Mouse (Mus musculus) megakaryocyte, embryonic 14.5 days (primary cell): ENCODE measurements around the gene Zfp639. TPM values are rescaled to one million over a fixed set of nuclear protein-coding genes. Genes with fewer than 3 reads are reported as not detected.

Experiments
- H3K27me3 ChIP-seq: replicated peaks from 2 replicates; pipeline ENCODE3; 2012; ENCODE audit warnings: inconsistent platforms
- H3K36me3 ChIP-seq: replicated peaks from 2 replicates; pipeline ENCODE3; 2012; ENCODE audit warnings: low read length, inconsistent platforms, mixed read lengths
- H3K4me1 ChIP-seq: 2 replicates; pipeline ENCODE4 v1.6.1; 2012; ENCODE audit warnings: inconsistent platforms
- H3K4me3 ChIP-seq: replicated peaks from 2 replicates; pipeline ENCODE3; 2012; ENCODE audit warnings: moderate library complexity, mild to moderate bottlenecking, inconsistent platforms
- H3K9me3 ChIP-seq: 2 replicates; pipeline ENCODE4 v1.6.1; 2012; ENCODE audit warnings: inconsistent platforms
- FLI1 ChIP-seq: IDR thresholded peaks from 2 replicates; pipeline ENCODE4 v1.6.1; 2012; ENCODE audit warnings: low read length, inconsistent platforms, mixed read lengths
- GATA1 ChIP-seq: IDR thresholded peaks from 3 replicates; pipeline ENCODE4 v1.6.1; 2012; ENCODE audit warnings: mixed read lengths, low read length, inconsistent platforms, borderline replicate concordance
- polyA plus RNA-seq: library from polyadenylated mRNA; stranded (reverse); fragments of >175 nt; gene quantifications from 2 replicates; pipeline ENCODE4 v1.2.3, GENCODE M21; 2012; ENCODE audit warnings: low replicate concordance; ENCODE audit not compliant: insufficient read depth

Zfp639 gene
- polyA plus RNA-seq, 1 experiment: 2.3 TPM

DNA sequence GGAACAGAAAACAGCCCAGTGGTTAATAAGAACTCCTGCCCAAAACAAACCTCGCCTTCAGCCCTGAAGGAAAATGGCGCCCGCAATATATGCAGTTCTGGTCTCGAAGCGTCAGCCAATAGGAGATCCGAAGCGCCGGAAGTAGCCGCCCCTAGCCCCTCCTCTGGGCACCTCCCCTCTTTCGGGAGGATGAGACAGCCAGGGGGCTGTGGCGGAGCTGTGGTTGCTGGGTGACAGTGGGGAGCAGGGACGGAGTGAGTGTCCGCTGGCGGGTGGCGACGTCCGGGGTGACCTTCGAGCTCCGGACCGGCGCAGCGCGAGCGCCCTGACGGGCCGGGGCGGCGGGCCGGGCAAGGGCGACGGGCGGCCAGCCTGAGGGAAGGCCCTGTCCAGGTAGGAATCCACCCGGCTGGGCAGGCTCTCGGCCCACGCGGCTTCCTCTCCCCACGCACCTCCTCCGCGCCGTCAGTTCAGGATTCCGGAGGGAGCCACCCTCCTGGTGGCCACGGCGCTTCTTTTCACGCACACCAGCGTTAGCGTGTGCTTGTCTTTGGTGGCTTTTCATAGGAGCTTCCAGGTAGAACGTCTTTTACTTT is 19.3 kb downstream of the Zfp639 start, which contains the start of gene Mfn1:
Gene Mfn1 (plus strand): TSS at position 163 of the 596 bp plus-strand sequence.
- Histone ChIP-seq H3K4me3 (peak within 1 kb of the TSS; percentile 96), H3K4me1 (peaks cover 8% of the 10 kb centered on the region; the same call in 1 of the 2 replicates), H3K9me3 (peaks cover 14% of the 10 kb centered on the region), H3K36me3 (peaks cover 39% of the 10 kb centered on the region), H3K27me3 (no peaks in the 10 kb centered on the region)
- TF ChIP-seq FLI1 (peak; percentile 69), GATA1 (no peak)

DNA sequence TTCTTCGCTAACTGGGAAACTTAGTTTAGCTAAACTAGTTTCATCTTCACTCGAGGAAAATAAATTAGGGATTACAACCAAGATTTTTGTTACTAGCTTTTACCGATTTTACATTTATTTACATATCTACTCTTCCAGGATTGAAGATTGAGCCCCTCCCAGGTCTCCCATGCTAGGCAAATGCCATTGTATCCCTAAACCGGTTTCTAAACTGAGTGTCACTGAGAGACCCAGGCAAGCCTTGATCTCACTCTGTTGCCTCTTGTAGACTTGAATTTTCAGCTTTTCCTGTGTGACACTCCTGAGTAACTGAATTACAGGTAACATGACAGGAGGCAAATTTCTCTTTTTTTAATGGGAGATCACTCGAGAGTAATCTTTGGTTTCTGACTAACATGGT is 20.0 kb downstream of the Zfp639 start:
- peaks cover 14% of the 10 kb centered on the region for H3K9me3 ChIP-seq
- peaks cover 45% of the 10 kb centered on the region for H3K36me3 ChIP-seq
- H3K4me3 ChIP-seq: peak overlapping the region; percentile 96
- no peaks in the 10 kb centered on the region for H3K27me3 ChIP-seq
- no peak for TF ChIP-seq GATA1
- TF ChIP-seq FLI1: no peak
- H3K4me1 ChIP-seq: peaks cover 8% of the 10 kb centered on the region; the same call in 1 of the 2 replicates

DNA sequence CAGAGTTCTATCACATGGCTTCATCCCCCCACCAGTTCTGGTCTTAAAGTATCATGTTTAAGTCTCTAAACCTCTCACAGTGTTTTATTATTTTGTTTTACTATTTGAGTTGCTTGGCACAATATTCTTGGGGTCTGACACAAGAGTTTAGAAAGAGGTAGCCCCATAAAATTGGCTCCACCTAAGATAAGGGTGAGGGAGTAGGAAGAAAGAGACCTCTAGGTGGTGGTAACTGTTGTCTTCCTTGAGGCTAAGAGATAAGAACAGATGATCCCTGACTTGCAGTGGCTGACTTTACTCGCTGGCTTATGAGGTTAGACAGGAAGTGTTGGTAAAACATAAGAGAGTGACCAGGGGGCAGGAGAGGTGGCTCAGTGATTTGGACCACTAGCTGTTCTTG is 25.6 kb downstream of the Zfp639 start:
- H3K9me3 ChIP-seq: no peaks in the 10 kb centered on the region
- H3K27me3 ChIP-seq: no peaks in the 10 kb centered on the region
- peaks cover 32% of the 10 kb centered on the region for H3K4me1 ChIP-seq
- H3K4me3 ChIP-seq: no peak overlapping the region
- H3K36me3 ChIP-seq: peaks cover 86% of the 10 kb centered on the region
- TF ChIP-seq GATA1 (no peak), FLI1 (no peak)

DNA sequence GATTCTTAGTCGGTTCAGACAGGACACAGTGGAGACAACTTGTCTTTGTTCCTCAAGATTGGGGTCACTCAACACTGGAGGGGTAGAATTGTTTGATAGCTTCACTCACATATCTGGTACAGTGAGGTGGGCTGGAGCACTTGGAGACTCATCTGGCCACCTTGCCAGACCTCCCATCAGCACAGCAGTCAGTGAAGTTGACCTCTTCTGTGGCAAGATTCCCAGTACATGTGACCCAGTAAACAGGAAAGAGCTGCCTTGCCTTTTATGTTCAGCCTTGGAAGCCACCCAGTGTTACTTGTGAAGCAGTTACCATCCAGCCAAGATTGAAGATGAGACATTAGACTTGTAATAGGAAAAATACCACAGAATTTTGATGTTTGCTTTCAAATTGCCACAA is 27.5 kb downstream of the Zfp639 start:
- Histone ChIP-seq H3K36me3 (peaks cover 91% of the 10 kb centered on the region), H3K4me3 (no peak overlapping the region), H3K27me3 (no peaks in the 10 kb centered on the region), H3K9me3 (no peaks in the 10 kb centered on the region), H3K4me1 (peaks cover 28% of the 10 kb centered on the region)
- no peak for TF ChIP-seq GATA1
- TF ChIP-seq FLI1: no peak

DNA sequence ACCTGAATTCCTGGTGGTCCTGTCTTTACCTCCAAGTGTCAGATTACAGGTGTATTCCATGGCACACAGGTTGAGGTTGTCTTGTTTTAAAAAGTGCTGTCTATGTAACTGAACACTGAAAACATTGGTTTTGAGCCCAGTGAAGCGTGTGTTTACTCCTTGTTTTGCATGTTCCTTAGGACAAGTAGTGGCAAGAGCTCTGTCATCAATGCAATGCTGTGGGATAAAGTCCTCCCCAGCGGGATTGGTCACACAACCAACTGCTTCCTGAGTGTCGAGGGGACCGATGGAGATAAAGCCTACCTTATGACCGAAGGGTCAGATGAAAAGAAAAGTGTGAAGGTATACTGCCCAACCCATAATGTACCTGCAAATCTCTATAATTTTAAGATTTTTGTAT is 28.0 kb downstream of the Zfp639 start:
- TF ChIP-seq GATA1: no peak
- no peak for TF ChIP-seq FLI1
- Histone ChIP-seq H3K27me3 (no peaks in the 10 kb centered on the region), H3K4me1 (peaks cover 28% of the 10 kb centered on the region), H3K36me3 (peaks cover 91% of the 10 kb centered on the region), H3K4me3 (no peak overlapping the region), H3K9me3 (no peaks in the 10 kb centered on the region)

DNA sequence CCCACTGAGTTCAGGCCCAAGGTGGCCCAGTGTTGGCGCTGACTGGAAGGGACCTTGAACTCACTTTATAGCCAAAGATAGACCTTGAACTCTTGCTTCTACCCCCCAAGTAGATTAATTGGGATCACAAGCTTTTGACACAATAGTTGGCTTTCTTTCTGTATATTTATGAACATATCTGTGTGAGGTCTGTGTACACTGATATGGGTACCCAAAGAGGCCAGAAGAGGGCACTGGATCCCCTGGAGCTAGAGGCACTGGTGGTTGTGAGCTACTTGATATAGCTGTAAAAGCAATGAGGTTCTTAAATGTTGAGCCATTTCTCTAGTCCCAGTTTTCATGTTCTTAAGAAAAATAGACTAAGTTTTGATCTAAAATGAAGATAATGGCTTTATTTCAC is 43.0 kb downstream of the Zfp639 start:
- Histone ChIP-seq H3K9me3 (no peaks in the 10 kb centered on the region), H3K27me3 (no peaks in the 10 kb centered on the region), H3K36me3 (peaks cover 51% of the 10 kb centered on the region), H3K4me3 (no peak overlapping the region), H3K4me1 (no peaks in the 10 kb centered on the region)
- TF ChIP-seq FLI1 (no peak), GATA1 (no peak)

DNA sequence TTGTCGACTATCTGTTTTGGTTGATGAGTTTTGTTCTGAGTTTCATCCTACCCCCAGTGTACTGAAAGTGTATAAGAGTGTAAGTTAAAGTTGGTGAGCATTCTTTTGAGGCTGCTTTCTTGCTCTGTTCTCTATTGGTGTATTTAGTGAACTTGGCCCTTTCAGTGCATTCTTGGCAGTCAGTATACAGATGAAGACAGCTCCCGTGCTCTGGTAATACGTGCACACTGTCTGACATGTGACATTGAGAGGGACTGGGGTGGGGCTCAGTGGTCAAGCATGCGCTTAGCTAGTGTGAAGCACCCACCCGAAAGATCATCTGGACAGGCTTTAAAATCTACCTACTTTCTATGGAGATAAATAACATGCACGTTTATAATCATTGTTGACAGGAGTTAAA is 53.3 kb downstream of the Zfp639 start:
- Histone ChIP-seq H3K4me3 (no peak overlapping the region), H3K4me1 (peaks cover 4% of the 10 kb centered on the region; the same call in 1 of the 2 replicates), H3K36me3 (peaks cover 85% of the 10 kb centered on the region), H3K9me3 (peaks cover 4% of the 10 kb centered on the region), H3K27me3 (no peaks in the 10 kb centered on the region)
- TF ChIP-seq FLI1 (no peak), GATA1 (no peak)

Other genes with a start within 250 kb of the Zfp639 start
- gene Zmat3, start 144.2 kb upstream of the Zfp639 start, polyA plus RNA-seq: 4.0 and 5.0 TPM in 2 replicates
- 0.64 and 0.81 TPM in 2 replicates for gene Pik3ca, start 112.6 kb upstream of the Zfp639 start, polyA plus RNA-seq
- gene Kcnmb3, start 18.0 kb upstream of the Zfp639 start, polyA plus RNA-seq: not detected in 2 replicates
- gene Mfn1, start 19.2 kb downstream of the Zfp639 start, polyA plus RNA-seq: 2.7 TPM in 1 of 2 replicates, not detected in the other
- gene Gnb4, start 106.3 kb downstream of the Zfp639 start, polyA plus RNA-seq: 0.63 TPM in 1 of 2 replicates, not detected in the other
- gene Actl6a, start 196.0 kb downstream of the Zfp639 start, polyA plus RNA-seq: 9.8 TPM in 1 of 2 replicates, not detected in the other
- gene Ndufb5, start 226.7 kb downstream of the Zfp639 start, polyA plus RNA-seq: 25.7 and 40.0 TPM in 2 replicates
- gene Mrpl47, start 227.3 kb downstream of the Zfp639 start, polyA plus RNA-seq: 4.2 TPM in 1 of 2 replicates, not detected in the other